Mouse (Mus musculus) midbrain, embryonic 14.5 days (tissue): Measurements from ENCODE around the gene Bcas2. TPM values are rescaled to one million over a fixed set of nuclear protein-coding genes. Genes with fewer than 3 reads are reported as not detected.
"Not testable (repeated sequence)": the region's sequence is repeated elsewhere in the genome, so short reads cannot be mapped to it uniquely, and the experiment has no call there.

ENCODE experiments used
- ATAC-seq: fragments of 200-750 bp; cut with Nextera tagmentation; 2 replicates; pipeline ENCODE4 v1.8.0; 2017; ENCODE audit warnings: moderate number of reproducible peaks, moderate library complexity; ENCODE audit not compliant: low FRiP score, low TSS enrichment
- DNase-seq: peaks from one replicate; pipeline ENCODE4 v3.0.0-alpha.2; 2015
- H3K27ac ChIP-seq: fragments of 300-500 bp; sonication (generic); replicated peaks from 2 replicates; pipeline ENCODE4 v1.5.1; 2014; ENCODE audit warnings: mild to moderate bottlenecking, low read depth, low read length, moderate library complexity
- H3K27me3 ChIP-seq: fragments of 300-500 bp; sonication (generic); 2 replicates; pipeline ENCODE4 v1.6.1; 2014; ENCODE audit warnings: low read length, control low read depth, mixed read lengths; ENCODE audit not compliant: control insufficient read depth, insufficient read depth
- H3K36me3 ChIP-seq: fragments of 300-500 bp; sonication (generic); 2 replicates; pipeline ENCODE4 v1.6.1; 2014; ENCODE audit warnings: low read length, control low read depth; ENCODE audit not compliant: control insufficient read depth, insufficient read depth
- H3K4me1 ChIP-seq: fragments of 300-500 bp; sonication (generic); 2 replicates; pipeline ENCODE4 v1.6.1; 2014; ENCODE audit warnings: mild to moderate bottlenecking, antibody characterized with exemption, low read length, control low read depth; ENCODE audit not compliant: control insufficient read depth, insufficient read depth
- H3K4me2 ChIP-seq: fragments of 300-500 bp; sonication (generic); 2 replicates; pipeline ENCODE4 v1.6.1; 2014; ENCODE audit warnings: mild to moderate bottlenecking, low read length, moderate library complexity
- H3K4me3 ChIP-seq: fragments of 300-500 bp; sonication (generic); replicated peaks from 2 replicates; pipeline ENCODE4 v1.5.1; 2014; ENCODE audit warnings: low read depth, low read length
- H3K9ac ChIP-seq: fragments of 300-500 bp; sonication (generic); replicated peaks from 2 replicates; pipeline ENCODE4 v1.6.1; 2014; ENCODE audit warnings: mild to moderate bottlenecking, low read length, moderate library complexity
- H3K9me3 ChIP-seq: fragments of 300-500 bp; sonication (generic); 2 replicates; pipeline ENCODE4 v1.6.1; 2016; ENCODE audit warnings: low read length, control low read depth, mixed read lengths; ENCODE audit not compliant: control insufficient read depth
- WGBS: fragments of 180-500 bp; shearing (Covaris S2); extraction: QIAGEN DNeasy Blood & Tissue Kit; methylation state at CpG from one replicate; pipeline ENCODE4 v1.1.7; 2014; 5-methylcytosine and 5-hydroxymethylcytosine counted together
- polyA plus RNA-seq: library from polyadenylated mRNA; unstranded; fragments of >200 nt; fragmentation: Nextera tagmentation; extraction: Ambion mirVana; gene quantifications from 2 replicates; pipeline ENCODE4 v1.2.1, GENCODE M21; 2014

Gene Bcas2
- polyA plus RNA-seq, 1 experiment from 2014 or later, result 221 TPM

- not testable (repeated sequence) for H3K4me2 ChIP-seq, H3K27ac ChIP-seq, H3K4me3 ChIP-seq, H3K9ac ChIP-seq, H3K4me1 ChIP-seq, H3K27me3 ChIP-seq, H3K9me3 ChIP-seq, ATAC-seq, DNase-seq, H3K36me3 ChIP-seq
- WGBS, result 95% methylated on average over 7 of the region's 7 CpGs
These were observed 29.6 kb downstream of the Bcas2 start for GRCm38 (mm10) chr3:103201105-103201504.

- Histone ChIP-seq H3K4me2 (no peak overlapping the region), H3K27me3 (no peaks in the 10 kb centered on the region), H3K9ac (no peak overlapping the region), H3K36me3 (no peaks in the 10 kb centered on the region), H3K27ac (no peak overlapping the region), H3K4me1 (no peaks in the 10 kb centered on the region), H3K9me3 (no peaks in the 10 kb centered on the region), H3K4me3 (no peak overlapping the region)
- DNase-seq, result no peak
- 98% methylated on average over 1 of the region's 1 CpGs for WGBS
- no peak for ATAC-seq
These were observed 32.1 kb downstream of the Bcas2 start for GRCm38 (mm10) chr3:103203554-103203953.

DNA sequence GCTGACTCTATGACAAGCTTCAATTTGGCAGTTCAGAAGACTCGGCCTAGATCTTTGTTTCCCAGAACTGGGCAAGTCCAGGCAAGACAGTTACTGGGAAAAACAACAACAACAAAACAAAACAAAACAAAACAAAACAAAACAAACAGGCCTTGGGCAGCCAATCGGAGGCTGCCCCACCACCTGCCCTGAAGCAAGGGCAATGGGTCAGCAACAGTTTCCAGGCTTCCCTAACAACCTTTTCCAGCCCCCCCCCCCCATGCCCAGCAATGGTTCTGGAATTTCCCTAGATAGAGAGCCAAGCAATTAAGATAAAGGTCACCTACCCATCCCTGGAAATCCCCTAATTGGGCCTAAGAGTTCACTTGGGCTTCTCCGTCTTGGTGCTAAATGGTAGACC lies 33.0 kb downstream of the Bcas2 start:
- ATAC-seq, result no peak
- H3K9ac ChIP-seq, result no peak overlapping the region
- H3K27ac ChIP-seq, result no peak overlapping the region
- no peaks in the 10 kb centered on the region for H3K27me3 ChIP-seq
- H3K36me3 ChIP-seq, result no peaks in the 10 kb centered on the region
- no peak for DNase-seq
- H3K9me3 ChIP-seq, result no peaks in the 10 kb centered on the region
- H3K4me3 ChIP-seq, result no peak overlapping the region
- no peaks in the 10 kb centered on the region for H3K4me1 ChIP-seq
- H3K4me2 ChIP-seq, result no peak overlapping the region
- WGBS, result 92% methylated on average over 3 of the region's 3 CpGs

GRCm38 (mm10) chr3:103206393-103206792 lies 34.9 kb downstream of the Bcas2 start:
- DNase-seq (no peak), ATAC-seq (no peak)
- Histone ChIP-seq H3K36me3 (no peaks in the 10 kb centered on the region), H3K9me3 (no peaks in the 10 kb centered on the region), H3K27ac (no peak overlapping the region), H3K4me3 (no peak overlapping the region), H3K9ac (no peak overlapping the region), H3K4me2 (no peak overlapping the region), H3K4me1 (no peaks in the 10 kb centered on the region), H3K27me3 (no peaks in the 10 kb centered on the region)
- 91% methylated on average over 6 of the region's 6 CpGs for WGBS

DNA sequence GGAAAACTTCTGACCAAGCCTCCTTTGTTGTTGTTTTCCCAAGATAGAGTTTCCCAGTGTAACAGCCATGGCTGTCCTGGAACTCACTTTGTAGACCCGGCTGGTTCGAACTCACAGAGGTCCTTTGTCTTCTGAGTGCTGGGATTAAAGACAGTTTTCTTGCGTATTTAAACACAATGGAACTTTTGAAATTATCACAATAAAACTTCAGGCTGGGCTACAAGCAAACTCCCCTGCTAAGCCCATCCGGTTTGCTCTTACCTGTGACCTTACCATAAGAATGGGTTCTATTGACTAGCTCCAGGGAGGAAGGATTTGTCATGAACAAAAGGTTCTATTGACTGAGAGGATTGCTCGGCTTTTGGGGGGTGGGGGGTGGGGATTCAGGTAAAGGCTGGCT lies 36.3 kb downstream of the Bcas2 start:
- DNase-seq (no peak), ATAC-seq (no peak)
- Histone ChIP-seq H3K36me3 (no peaks in the 10 kb centered on the region), H3K27me3 (no peaks in the 10 kb centered on the region), H3K4me2 (no peak overlapping the region), H3K27ac (no peak overlapping the region), H3K9me3 (no peaks in the 10 kb centered on the region), H3K4me3 (no peak overlapping the region), H3K9ac (no peak overlapping the region), H3K4me1 (no peaks in the 10 kb centered on the region)
- 19% methylated on average over 5 of the region's 5 CpGs for WGBS

GRCm38 (mm10) chr3:103208237-103208636 lies 36.8 kb downstream of the Bcas2 start:
- Histone ChIP-seq H3K9ac (no peak overlapping the region), H3K4me1 (no peaks in the 10 kb centered on the region), H3K4me2 (no peak overlapping the region), H3K27ac (no peak overlapping the region), H3K9me3 (no peaks in the 10 kb centered on the region), H3K27me3 (no peaks in the 10 kb centered on the region), H3K36me3 (no peaks in the 10 kb centered on the region), H3K4me3 (no peak overlapping the region)
- DNase-seq (no peak), ATAC-seq (no peak)
- 75% methylated on average over 2 of the region's 2 CpGs for WGBS

DNA sequence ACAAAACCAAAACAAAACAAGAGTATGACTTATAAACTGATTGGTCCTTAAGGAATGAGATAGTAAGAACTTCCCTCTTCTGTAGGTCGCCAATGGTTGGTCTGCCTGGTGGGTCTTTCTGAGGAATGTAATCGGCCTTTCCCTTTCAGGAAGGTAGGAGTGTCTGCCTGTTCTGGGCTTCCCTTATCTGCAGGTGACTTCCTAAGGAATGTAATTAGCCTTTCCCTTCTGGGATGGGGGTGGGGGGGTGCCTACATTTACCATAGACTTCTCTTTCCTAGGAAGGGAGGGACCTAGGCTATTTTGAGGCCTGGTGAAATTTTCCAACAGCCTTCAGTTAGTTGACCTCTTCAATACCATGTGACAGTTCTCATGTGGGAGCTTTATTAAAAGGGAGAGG lies 39.6 kb downstream of the Bcas2 start:
- no peak overlapping the region for H3K4me3 ChIP-seq
- no peaks in the 10 kb centered on the region for H3K9me3 ChIP-seq
- 89% methylated on average over 2 of the region's 2 CpGs for WGBS
- DNase-seq (no peak), ATAC-seq (no peak)
- no peaks in the 10 kb centered on the region for H3K4me1 ChIP-seq
- H3K27ac ChIP-seq, result no peak overlapping the region
- H3K4me2 ChIP-seq, result no peak overlapping the region
- H3K9ac ChIP-seq, result no peak overlapping the region
- H3K27me3 ChIP-seq, result no peaks in the 10 kb centered on the region
- no peaks in the 10 kb centered on the region for H3K36me3 ChIP-seq

GRCm38 (mm10) chr3:103212142-103212541 lies 40.7 kb downstream of the Bcas2 start:
- H3K27me3 ChIP-seq, result no peaks in the 10 kb centered on the region
- no peak overlapping the region for H3K4me2 ChIP-seq
- ATAC-seq (no peak), DNase-seq (no peak)
- no peak overlapping the region for H3K4me3 ChIP-seq
- H3K4me1 ChIP-seq, result no peaks in the 10 kb centered on the region
- H3K9ac ChIP-seq, result no peak overlapping the region
- 83% methylated on average over 1 of the region's 1 CpGs for WGBS
- no peaks in the 10 kb centered on the region for H3K36me3 ChIP-seq
- no peak overlapping the region for H3K27ac ChIP-seq
- H3K9me3 ChIP-seq, result no peaks in the 10 kb centered on the region

GRCm38 (mm10) chr3:103213537-103213936 lies 42.1 kb downstream of the Bcas2 start:
- ATAC-seq, result no peak
- Histone ChIP-seq H3K9me3 (no peaks in the 10 kb centered on the region), H3K36me3 (no peaks in the 10 kb centered on the region), H3K27me3 (no peaks in the 10 kb centered on the region), H3K27ac (no peak overlapping the region), H3K4me3 (no peak overlapping the region), H3K4me2 (no peak overlapping the region), H3K4me1 (no peaks in the 10 kb centered on the region), H3K9ac (no peak overlapping the region)
- WGBS, result 88% methylated on average over 5 of the region's 5 CpGs
- no peak for DNase-seq
